Mouse (Mus musculus) limb, embryonic 14.5 days (tissue): Measurements from ENCODE around the gene Ubr2. TPM values are rescaled to one million over a fixed set of nuclear protein-coding genes. Genes with fewer than 3 reads are reported as not detected.

ENCODE experiments used
- ATAC-seq: fragments of 200-750 bp; cut with Nextera tagmentation; 2 replicates; pipeline ENCODE4 v1.8.0; 2017; ENCODE audit warnings: low read depth, moderate number of reproducible peaks, moderate TSS enrichment; ENCODE audit not compliant: low FRiP score
- DNase-seq: peaks from one replicate; pipeline ENCODE4 v3.0.0-alpha.2; 2015; ENCODE audit warnings: low spot score
- H3K27ac ChIP-seq: fragments of 300-500 bp; sonication (generic); replicated peaks from 2 replicates; pipeline ENCODE4 v1.5.1; 2014; ENCODE audit warnings: low read depth, mild to moderate bottlenecking, low read length, moderate library complexity, mixed read lengths
- H3K27me3 ChIP-seq: fragments of 300-500 bp; sonication (generic); 2 replicates; pipeline ENCODE4 v1.6.1; 2014; ENCODE audit warnings: low read length, mixed read lengths; ENCODE audit not compliant: control insufficient read depth, insufficient read depth
- H3K36me3 ChIP-seq: fragments of 300-500 bp; sonication (generic); 2 replicates; pipeline ENCODE4 v1.6.1; 2014; ENCODE audit warnings: mild to moderate bottlenecking, low read length, moderate library complexity, mixed read lengths; ENCODE audit not compliant: control insufficient read depth, insufficient read depth
- H3K4me1 ChIP-seq: fragments of 300-500 bp; sonication (generic); 2 replicates; pipeline ENCODE4 v1.6.1; 2014; ENCODE audit warnings: antibody characterized with exemption, low read length, mixed read lengths; ENCODE audit not compliant: control insufficient read depth, insufficient read depth
- H3K4me2 ChIP-seq: fragments of 300-500 bp; sonication (generic); replicated peaks from 2 replicates; pipeline ENCODE4 v1.6.1; 2014; ENCODE audit warnings: low read depth, mild to moderate bottlenecking, low read length, moderate library complexity; ENCODE audit not compliant: severe bottlenecking
- H3K4me3 ChIP-seq: fragments of 300-500 bp; sonication (generic); replicated peaks from 2 replicates; pipeline ENCODE4 v1.5.1; 2014; ENCODE audit warnings: low read length
- H3K9ac ChIP-seq: fragments of 300-500 bp; sonication (generic); 2 replicates; pipeline ENCODE4 v1.6.1; 2014; ENCODE audit warnings: mild to moderate bottlenecking, low read depth, low read length, moderate library complexity; ENCODE audit not compliant: severe bottlenecking
- H3K9me3 ChIP-seq: fragments of 300-500 bp; sonication (generic); 2 replicates; pipeline ENCODE4 v1.6.1; 2016; ENCODE audit warnings: low read length; ENCODE audit not compliant: control insufficient read depth
- POLR2A ChIP-seq: fragments of 200-500 bp; IDR thresholded peaks from 2 replicates; pipeline ENCODE4 v1.8.0; 2012; ENCODE audit warnings: inconsistent platforms, mild to moderate bottlenecking, moderate library complexity, borderline replicate concordance; ENCODE audit not compliant: insufficient read depth, insufficient read length; ENCODE audit errors: extremely low read depth
- WGBS: fragments of 180-500 bp; shearing (Covaris S2); extraction: QIAGEN DNeasy Blood & Tissue Kit; methylation state at CpG from one replicate; pipeline ENCODE4 v1.1.7; 2014; 5-methylcytosine and 5-hydroxymethylcytosine counted together
- polyA plus RNA-seq, 2 experiments: library from polyadenylated mRNA; depleted of rRNA in 1 of 2; stranded (reverse) in 1 of 2; unstranded in 1 of 2; fragments of >200 nt; fragmentation: Nextera tagmentation in 1 of 2; extraction: Ambion mirVana in 1 of 2; gene quantifications; 2 replicates each; pipeline versions ENCODE4 v1.2.1 to v1.2.3; 2012 to 2014

The Ubr2 gene
- polyA plus RNA-seq, 2 experiments, result 23.3 to 35.7 TPM

DNA sequence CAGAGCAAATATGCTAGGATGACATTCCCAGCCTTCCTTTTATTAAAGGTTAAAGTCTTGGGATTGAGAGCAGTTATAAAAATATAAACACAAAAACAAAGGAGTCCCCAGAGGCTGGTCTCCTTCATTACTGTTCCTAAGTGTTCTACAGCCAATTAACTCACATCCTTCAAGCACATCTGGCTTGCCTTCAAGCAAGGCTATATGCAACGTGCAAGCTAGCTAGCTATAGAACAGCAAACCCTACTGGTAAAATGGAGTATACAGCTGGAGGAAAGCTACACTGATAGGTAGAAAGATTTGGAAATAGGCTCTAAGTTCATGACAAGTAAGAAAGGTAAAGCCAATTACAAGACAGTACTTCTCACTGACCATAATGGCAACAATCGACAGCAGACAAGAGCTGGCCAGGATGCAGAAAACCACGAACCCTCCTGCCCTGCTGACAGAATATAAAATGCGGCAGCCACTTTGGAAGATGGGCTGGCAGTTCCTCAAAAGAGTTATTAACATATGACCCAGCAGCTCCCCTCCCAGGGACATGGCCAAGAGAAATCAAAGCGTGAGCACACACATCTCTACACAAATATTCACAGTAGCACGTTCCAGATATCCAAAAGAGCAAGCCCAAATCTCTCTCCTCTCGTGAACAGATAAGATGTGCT lies 4.5 kb downstream of the Ubr2 start:
- Histone ChIP-seq H3K4me1 (peaks cover 10% of the 10 kb centered on the region), H3K27ac (no peak overlapping the region), H3K36me3 (peaks cover 6% of the 10 kb centered on the region), H3K27me3 (no peaks in the 10 kb centered on the region), H3K4me2 (no peak overlapping the region), H3K4me3 (no peak overlapping the region), H3K9ac (no peak overlapping the region), H3K9me3 (no peaks in the 10 kb centered on the region)
- WGBS, result 66% methylated on average over 7 of the region's 7 CpGs
- ATAC-seq (no peak), DNase-seq (no peak)
- no peak for TF ChIP-seq POLR2A

DNA sequence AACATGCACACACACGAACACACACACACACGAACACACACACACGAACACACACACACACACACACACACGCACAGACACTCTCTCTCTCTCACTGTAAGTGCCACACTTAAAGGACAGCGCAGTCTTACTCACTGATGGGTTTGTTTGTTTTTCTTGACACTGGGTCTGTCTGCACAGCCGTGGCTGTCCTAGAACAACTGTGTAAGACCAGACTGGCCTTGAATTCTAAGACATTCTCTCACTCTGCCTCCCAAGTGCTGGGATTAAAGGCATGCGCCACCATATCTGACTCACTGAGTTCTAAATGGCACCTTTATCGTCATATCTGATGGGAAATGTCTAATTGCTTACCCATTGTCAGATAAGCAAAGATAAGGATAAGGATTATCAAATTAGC lies 7.1 kb downstream of the Ubr2 start:
- Histone ChIP-seq H3K4me2 (no peak overlapping the region), H3K4me1 (peaks cover under 1% of the 10 kb centered on the region; the same call in 1 of the 2 replicates), H3K27me3 (no peaks in the 10 kb centered on the region), H3K4me3 (no peak overlapping the region), H3K36me3 (peaks cover 29% of the 10 kb centered on the region), H3K9me3 (no peaks in the 10 kb centered on the region), H3K9ac (no peak overlapping the region), H3K27ac (no peak overlapping the region)
- no peak for ATAC-seq
- 81% methylated on average over 8 of the region's 8 CpGs for whole genome bisulfite sequencing
- no peak for TF ChIP-seq POLR2A
- no peak for DNase-seq

DNA sequence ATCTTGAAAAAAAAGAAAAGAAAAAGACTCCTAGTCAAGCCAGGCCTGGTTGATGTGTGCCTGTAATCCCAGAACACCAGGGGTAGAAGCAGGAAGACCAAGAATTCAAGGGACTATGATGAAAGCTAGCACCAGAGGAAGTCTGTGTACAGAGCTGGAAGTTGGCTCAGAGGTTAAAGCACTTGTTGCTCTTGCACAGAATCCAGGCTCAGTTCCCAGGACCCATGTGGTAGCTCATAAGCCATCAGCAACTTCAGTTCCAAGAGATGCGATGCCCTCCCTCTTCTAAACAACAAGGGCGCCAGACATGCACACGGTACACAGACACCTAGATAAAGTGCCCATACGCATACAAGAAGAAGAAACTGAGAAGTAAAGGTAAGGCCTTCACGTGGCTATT lies 8.0 kb downstream of the Ubr2 start:
- H3K36me3 ChIP-seq, result peaks cover 37% of the 10 kb centered on the region
- H3K9me3 ChIP-seq, result no peaks in the 10 kb centered on the region
- H3K4me1 ChIP-seq, result no peaks in the 10 kb centered on the region
- no peak overlapping the region for H3K27ac ChIP-seq
- ATAC-seq (no peak), DNase-seq (no peak)
- TF ChIP-seq POLR2A, result no peak
- WGBS, result 97% methylated on average over 5 of the region's 5 CpGs
- H3K4me3 ChIP-seq, result no peak overlapping the region
- no peaks in the 10 kb centered on the region for H3K27me3 ChIP-seq
- no peak overlapping the region for H3K9ac ChIP-seq
- H3K4me2 ChIP-seq, result no peak overlapping the region

DNA sequence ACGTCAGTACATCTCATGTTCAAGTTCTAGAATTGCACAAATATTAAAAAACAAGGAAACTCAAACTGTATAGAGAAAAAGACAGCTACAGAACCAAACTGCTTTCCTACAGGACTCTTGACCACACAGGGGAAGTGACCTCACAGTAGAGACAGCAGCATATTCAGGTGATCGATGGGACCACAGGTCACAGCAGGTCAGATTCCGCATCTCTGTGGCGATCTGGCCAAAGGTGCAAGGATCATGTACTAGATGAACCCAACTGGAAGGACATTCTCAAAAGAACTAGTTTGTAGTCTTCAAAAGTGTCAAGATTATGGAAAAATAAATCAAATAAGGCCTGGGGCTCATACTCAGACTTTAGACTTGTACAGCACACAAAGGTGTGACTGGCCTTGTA lies 11.5 kb downstream of the Ubr2 start:
- DNase-seq, result no peak
- Histone ChIP-seq H3K36me3 (peaks cover 46% of the 10 kb centered on the region), H3K27me3 (no peaks in the 10 kb centered on the region), H3K9ac (no peak overlapping the region), H3K4me1 (no peaks in the 10 kb centered on the region), H3K9me3 (no peaks in the 10 kb centered on the region), H3K27ac (no peak overlapping the region), H3K4me3 (no peak overlapping the region), H3K4me2 (no peak overlapping the region)
- ATAC-seq, result no peak
- no peak for TF ChIP-seq POLR2A
- WGBS, result 92% methylated on average over 4 of the region's 4 CpGs

DNA sequence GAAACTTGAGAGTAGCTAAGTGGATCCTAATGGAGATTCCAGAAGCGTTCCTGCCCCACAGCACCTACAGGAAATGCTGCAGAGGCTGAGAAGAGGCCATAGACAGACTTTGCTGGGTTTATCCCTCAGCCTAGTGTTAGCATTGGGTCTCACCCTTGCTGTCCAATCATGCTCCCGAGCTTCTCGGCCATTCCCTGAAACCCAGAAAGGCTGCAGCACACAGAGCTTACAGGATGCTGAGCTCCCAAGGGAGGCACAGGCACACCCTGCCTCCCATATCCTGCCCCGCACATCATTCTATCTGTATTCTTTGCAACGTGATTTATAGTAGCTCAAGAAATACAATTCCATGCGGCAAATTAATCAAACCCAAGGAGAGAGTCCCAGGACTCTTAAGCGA lies 13.9 kb downstream of the Ubr2 start:
- no peak overlapping the region for H3K4me3 ChIP-seq
- 64% methylated on average over 7 of the region's 7 CpGs for WGBS
- no peak overlapping the region for H3K27ac ChIP-seq
- no peaks in the 10 kb centered on the region for H3K27me3 ChIP-seq
- no peak overlapping the region for H3K9ac ChIP-seq
- no peaks in the 10 kb centered on the region for H3K9me3 ChIP-seq
- ATAC-seq (no peak), DNase-seq (no peak)
- no peaks in the 10 kb centered on the region for H3K4me1 ChIP-seq
- no peak for TF ChIP-seq POLR2A
- peaks cover 69% of the 10 kb centered on the region for H3K36me3 ChIP-seq
- no peak overlapping the region for H3K4me2 ChIP-seq
